Mouse (Mus musculus) ovary, postnatal 14 days (tissue): ENCODE data around the gene Iqcm.
"Not testable (repeated sequence)": the region's sequence is repeated elsewhere in the genome, so short reads cannot be mapped to it uniquely, and the experiment has no call there.

ENCODE experiments used
- DNase-seq: peaks from one replicate; pipeline ENCODE4 v3.0.0; 2022; ENCODE audit warnings: low spot score

Iqcm gene

GRCm38 (mm10) chr8:75448394-75448793 is at the start of gene Iqcm:
Gene Iqcm (plus strand): TSS chr8:75448694.
- DNase-seq, result no peak

- no peak for DNase-seq
Measured at GRCm38 (mm10) chr8:75406489-75406888, 42.0 kb upstream of the Iqcm start, which contains the start of gene Gm10358. Gene Gm10358 (minus strand): TSS chr8:75406589.

DNA sequence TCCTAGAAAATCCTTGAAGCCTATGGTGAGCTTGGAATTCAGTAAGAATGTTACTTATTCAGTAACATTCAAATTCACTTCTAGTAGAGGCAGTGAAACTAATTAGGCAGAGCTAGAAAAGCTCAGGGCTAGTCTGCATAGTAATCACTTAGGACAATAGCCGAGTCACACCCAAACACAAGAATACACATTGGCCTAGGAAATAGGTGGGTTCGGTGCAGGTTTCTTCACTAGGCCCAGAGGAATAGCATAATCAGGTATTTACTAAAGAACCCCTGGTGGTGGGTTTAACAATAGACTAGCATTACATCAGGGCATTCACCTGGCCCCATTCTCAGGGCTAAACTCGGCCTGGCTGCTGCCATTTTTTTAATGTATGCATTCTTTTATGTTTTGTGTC is 32.8 kb upstream of the Iqcm start:
- DNase-seq, result not testable (repeated sequence)

DNA sequence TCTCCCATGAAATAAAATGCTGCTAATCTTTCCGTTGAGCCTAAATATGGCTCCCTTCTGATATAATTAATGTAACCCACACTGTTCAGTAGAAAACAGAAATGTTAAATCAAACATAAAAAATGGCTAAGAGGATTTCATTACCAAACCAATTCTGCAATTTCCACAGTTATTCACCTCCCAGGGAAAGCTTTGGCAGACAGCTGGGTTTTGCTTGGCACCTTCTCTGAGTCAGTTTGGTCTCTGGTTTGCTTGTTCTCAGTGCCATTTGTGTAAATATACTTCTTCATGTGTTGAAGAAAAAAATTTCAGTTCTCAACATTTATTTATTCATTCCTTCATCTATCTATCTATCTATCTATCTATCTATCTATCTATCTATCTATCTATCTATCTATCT is 28.3 kb downstream of the Iqcm start:
- no peak for DNase-seq

DNA sequence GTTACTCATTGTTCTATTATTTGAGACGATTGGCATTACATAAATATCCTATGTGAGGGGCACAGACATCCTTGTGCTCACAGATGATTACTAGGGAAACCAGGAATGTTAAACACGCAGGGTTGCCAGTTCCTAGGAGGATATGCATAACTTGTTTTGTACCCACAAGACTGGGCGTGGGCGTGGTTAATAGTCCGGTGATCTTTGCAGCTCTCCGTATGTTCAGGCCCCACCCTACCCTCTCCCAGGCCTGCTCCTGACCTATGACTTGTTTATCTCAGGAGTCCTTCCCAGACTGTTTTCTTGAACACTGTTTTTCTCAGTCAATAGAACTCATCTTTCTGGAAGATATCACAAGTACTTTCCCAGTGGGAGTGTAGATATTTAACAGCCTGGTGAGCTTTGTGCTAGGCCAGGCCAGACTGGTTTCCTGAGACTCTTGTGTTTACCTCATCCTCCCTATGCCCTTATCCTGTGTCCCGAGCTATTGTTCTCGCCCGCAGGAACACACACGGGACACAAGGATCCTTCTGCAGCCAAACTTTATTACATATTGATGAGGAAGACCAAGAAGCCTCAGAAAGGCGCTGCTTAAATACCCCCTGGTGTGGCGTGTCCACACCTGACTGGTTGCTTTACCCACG is 40.7 kb downstream of the Iqcm start:
- DNase-seq, result no peak

DNA sequence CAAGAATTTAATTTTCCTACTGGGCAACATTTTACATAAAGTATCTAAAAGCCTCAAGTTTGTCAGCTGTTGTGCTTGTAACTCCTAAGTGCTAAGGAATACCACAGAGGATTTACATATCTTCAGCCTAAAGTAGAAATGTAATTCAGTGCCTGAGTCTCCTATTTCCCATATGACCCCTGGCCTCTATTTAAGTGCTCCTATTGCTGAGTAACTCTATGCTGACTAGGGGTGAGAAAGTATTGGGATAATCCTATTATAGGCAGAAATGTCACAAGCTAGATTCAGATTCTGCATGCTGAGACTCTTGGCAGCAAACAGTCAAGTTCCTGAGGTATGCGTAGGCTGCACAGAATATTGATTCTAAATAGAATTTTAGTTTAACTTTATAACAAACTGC is 60.8 kb downstream of the Iqcm start:
- no peak for DNase-seq

DNA sequence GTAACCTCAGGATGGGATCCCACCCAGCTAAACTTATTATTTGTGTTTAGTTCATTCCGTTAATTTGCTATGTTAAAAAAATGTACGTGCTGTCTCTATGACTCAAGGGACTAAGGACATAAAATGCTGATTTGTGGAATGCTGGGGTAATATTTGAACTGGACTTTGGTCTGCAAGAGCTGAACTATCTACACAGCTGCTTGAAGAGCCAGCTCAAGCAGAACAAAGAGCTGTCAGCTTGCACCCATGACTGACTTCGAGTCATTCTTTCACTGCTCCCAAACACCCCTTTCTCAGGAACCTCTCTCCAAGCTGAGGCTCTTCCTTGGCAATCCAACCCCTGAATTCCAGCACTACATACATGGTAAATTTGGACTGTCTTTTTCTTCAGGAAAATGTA is 65.3 kb downstream of the Iqcm start:
- DNase-seq, result no peak

- DNase-seq, result no peak
Measured at GRCm38 (mm10) chr8:75549284-75549683, 100.8 kb downstream of the Iqcm start.

DNA sequence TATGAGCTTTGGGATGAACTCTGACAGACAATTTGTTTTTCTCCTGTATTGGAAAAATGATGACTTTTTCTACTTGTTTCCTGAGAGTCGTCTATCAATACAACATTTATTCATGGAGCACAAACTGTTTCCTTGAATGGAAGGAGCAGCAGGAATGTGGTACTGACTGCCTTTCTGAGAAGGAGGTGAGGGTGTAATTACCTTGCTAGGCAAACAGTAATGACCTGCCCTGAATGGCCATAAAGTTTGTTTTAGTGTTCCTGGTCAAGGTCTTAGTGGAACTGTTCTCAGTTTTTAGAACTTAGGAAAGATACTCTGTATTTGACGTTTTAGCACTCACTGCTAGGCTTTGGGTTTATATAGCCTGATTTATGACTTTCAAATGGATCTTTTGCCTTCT is 147.8 kb downstream of the Iqcm start:
- DNase-seq, result no peak

DNA sequence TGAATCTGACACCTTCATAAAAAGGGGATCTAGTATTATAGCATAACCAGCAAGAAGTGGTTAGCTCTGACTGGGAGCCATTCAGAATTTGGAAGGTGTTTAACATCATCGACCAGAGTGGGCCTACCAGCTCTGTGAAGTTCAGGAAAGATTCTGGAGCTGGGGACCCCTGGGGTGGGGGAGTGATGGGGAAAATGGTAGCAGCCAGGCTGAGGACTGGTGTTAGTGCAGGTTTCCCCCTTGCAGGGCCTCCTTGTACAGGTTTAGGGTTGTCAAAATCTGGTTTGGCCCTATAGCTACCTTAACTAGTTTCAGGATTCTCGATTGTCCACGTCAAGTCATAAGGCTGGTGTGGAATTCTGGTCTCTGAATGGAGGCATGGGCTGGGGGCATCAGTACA is 194.5 kb downstream of the Iqcm start:
- no peak for DNase-seq

- no peak for DNase-seq
Measured at GRCm38 (mm10) chr8:75659287-75659686, 210.8 kb downstream of the Iqcm start.

DNA sequence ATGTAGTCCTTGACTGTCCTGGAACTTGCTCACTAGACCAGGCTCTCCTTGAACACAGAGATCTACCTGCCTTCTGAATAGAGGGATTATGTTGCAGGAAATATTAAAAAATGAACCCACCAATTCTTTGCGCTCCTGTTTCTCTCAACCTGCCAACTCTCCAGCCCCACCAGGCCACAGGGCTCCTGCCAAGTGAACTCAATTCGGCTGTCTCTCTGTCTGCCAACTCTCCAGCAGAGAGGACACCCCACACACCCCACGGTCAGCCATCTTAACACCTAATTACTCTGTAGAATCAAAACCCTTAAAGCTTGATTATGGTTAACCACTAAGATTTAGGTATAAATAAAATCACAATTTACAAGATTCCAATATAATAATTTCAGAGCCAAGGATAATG is 298.1 kb downstream of the Iqcm start:
- no peak for DNase-seq

DNA sequence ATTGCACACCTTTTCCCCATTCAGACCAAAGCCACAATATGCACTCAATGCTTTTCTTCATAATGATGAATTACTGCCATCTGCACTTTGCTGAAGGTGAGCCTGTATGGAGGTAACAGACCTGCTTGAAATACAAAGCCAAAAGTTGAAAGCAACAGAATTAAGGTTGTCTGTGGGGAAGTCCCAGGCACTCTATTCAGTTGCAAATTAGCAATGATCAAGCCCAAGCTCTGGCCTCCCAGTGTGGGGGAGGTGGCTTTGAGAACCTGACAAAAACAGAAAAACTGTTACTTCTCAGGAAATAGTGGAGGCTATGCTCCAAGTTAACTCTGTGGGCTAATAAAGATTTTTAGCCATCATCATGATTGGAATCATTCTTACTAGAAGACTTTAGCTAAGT is 307.1 kb downstream of the Iqcm start:
- DNase-seq, result no peak

DNA sequence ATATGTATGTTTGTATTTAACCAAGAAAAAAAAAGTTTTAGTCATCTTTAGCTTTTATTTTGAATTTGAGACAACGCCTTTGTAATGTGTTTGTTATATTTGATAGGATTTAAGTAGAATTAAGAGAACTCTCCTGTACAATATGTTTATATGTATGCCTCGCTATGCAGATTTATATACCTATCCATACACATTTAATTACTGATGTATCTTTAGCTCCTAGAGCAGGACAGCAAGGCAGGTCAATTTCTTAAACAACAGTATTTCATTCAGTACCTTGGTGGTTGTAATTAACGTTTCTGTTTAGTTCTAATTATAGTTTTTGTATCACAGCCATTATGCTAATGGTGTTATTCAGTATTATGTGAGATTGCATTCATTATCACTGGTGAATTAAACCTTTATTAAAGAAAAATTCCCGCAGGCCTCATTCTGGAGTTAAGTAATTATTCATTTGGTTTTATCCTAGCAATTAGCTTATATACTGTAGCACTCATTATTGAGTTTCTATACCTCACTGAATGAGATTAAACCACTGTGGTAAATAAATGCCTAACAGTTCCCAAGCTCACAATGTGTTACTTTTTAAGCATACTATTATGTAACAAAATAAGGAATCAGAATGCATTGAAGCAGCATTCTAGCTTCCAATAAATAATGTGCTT is 380.1 kb downstream of the Iqcm start:
- no peak for DNase-seq

GRCm38 (mm10) chr8:75835245-75835644 is 386.8 kb downstream of the Iqcm start:
- no peak for DNase-seq

- no peak for DNase-seq
Measured at GRCm38 (mm10) chr8:75917603-75918344, 469.3 kb downstream of the Iqcm start.

DNA sequence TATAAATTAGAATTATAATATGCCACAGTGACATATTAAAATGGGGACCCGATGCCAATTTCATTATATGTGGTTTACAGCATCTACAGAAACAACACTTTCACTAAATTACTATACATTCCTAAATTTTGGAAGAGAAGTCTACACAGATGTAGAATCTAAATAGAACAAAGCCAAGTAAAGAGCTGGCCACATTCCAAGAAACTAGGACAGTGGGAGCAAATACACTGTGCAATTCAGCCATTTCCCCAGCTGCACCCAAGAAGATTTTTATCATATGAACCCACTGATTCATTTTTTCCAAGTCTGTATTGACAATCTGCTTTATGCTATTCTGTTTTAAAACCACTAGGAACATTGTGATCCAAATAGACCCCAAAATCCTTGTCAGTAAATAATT is 500.7 kb downstream of the Iqcm start:
- DNase-seq, result no peak

DNA sequence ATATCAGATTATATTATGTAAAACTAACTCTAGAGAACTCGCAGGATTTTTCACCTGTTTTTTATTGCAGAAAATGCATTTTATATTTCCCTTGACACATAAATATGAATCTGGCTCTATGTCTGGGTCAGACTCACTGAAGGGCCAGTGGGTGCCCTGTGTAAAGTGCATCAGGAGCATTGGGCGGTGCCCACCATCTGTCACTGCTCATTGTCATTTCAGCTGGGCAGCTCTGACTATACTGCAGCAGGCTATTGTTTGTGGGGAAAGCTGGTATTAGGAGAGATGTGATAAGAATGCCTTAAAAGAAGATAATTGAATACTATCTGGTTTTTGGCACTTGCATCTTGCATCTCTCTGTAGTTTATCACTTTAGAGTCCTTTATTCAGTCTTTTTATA is 507.5 kb downstream of the Iqcm start:
- DNase-seq, result no peak

GRCm38 (mm10) chr8:76018501-76018900 is 570.0 kb downstream of the Iqcm start:
- DNase-seq, result no peak
